Mouse (Mus musculus) bone marrow, adult 2 months (tissue): ENCODE results near the gene Tmem129. TPM values are rescaled to one million over a fixed set of nuclear protein-coding genes. Genes with fewer than 3 reads are reported as not detected.

Experiments used
- H3K27ac ChIP-seq: fragments of 200-500 bp; 2 replicates; pipeline ENCODE4 v1.5.1; 2012; ENCODE audit warnings: low read depth, mild to moderate bottlenecking, control low read depth, inconsistent platforms, low read length; ENCODE audit not compliant: control insufficient read depth, poor library complexity, insufficient read depth
- H3K4me1 ChIP-seq: fragments of 200-500 bp; 2 replicates; pipeline ENCODE4 v1.6.1; 2011; ENCODE audit warnings: low read length; ENCODE audit not compliant: control insufficient read depth, insufficient read depth
- H3K4me3 ChIP-seq: fragments of 200-500 bp; replicated peaks from 2 replicates; pipeline ENCODE3; 2011; ENCODE audit warnings: mild to moderate bottlenecking, low read depth, low read length, control low read depth; ENCODE audit not compliant: control insufficient read depth
- CTCF ChIP-seq: fragments of 200-500 bp; IDR thresholded peaks from 2 replicates; pipeline ENCODE4 v1.5.1; 2011; ENCODE audit warnings: low read length, control low read depth; ENCODE audit not compliant: control insufficient read depth, insufficient read depth
- POLR2A ChIP-seq: fragments of 200-500 bp; IDR thresholded peaks from 2 replicates; pipeline ENCODE4 v1.6.1; 2011; ENCODE audit warnings: low read depth, mild to moderate bottlenecking, control low read depth, low read length, borderline replicate concordance; ENCODE audit not compliant: control insufficient read depth
- WGBS: fragments of 180-500 bp; shearing (Covaris S2); methylation state at CpG from one replicate; pipeline ENCODE4 v1.1.7; 2018; 5-methylcytosine and 5-hydroxymethylcytosine counted together
- polyA plus RNA-seq: library from polyadenylated mRNA; stranded (reverse); fragments of >200 nt; gene quantifications from 2 replicates; pipeline ENCODE4 v1.2.4, GENCODE M21; 2011; ENCODE audit warnings: low replicate concordance; ENCODE audit not compliant: missing spikeins, insufficient read depth, insufficient read length

The Tmem129 gene
- polyA plus RNA-seq, 1 experiment, result 9.7 TPM

GRCm38 (mm10) chr5:33689852-33690645 lies 31.8 kb upstream of the Tmem129 start:
- no peak for TF ChIP-seq POLR2A
- no peak for TF ChIP-seq CTCF
- H3K4me3 ChIP-seq, result no peak overlapping the region
- 0 out of 2 replicates have a peak overlapping the region, but pooled peaks have one; percentile 4 for H3K27ac ChIP-seq
- no peaks in the 10 kb centered on the region for H3K4me1 ChIP-seq
- WGBS, result 83% methylated on average over 11 of the region's 11 CpGs

DNA sequence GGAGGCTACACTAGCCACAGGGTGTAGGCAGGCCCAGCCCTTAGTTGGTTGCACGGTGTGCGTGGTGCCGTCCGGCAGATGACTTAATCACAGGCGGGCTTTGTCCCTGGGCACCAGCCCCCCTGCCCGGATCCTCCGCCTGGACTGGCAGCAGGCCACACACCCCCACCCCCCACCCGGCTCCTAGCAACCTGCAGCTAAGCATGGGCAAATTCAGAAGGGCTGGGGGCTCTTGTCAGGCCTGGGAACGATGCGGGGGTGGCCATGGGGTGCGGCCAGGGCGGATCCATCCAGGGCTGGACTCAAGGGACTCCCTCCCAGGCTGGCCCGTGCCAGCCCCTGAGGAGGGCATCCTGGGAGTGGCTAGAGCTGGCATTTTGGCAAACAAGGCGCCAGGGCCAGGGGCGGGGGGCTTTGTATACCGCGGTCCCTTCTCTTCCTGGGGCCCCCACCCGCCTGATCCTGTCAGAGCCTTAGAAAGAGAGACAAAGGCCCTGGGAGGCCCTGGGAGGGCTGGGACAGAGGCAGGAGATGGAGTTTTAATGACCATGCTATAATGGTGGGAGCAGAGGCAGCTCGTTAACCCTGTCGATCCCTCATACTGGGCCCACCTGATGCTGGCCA lies 31.1 kb upstream of the Tmem129 start:
- WGBS, result 82% methylated on average over 20 of the region's 20 CpGs
- no peak for TF ChIP-seq POLR2A
- TF ChIP-seq CTCF, result no peak
- H3K4me3 ChIP-seq, result no peak overlapping the region
- H3K4me1 ChIP-seq, result no peaks in the 10 kb centered on the region
- H3K27ac ChIP-seq, result no peak overlapping the region

DNA sequence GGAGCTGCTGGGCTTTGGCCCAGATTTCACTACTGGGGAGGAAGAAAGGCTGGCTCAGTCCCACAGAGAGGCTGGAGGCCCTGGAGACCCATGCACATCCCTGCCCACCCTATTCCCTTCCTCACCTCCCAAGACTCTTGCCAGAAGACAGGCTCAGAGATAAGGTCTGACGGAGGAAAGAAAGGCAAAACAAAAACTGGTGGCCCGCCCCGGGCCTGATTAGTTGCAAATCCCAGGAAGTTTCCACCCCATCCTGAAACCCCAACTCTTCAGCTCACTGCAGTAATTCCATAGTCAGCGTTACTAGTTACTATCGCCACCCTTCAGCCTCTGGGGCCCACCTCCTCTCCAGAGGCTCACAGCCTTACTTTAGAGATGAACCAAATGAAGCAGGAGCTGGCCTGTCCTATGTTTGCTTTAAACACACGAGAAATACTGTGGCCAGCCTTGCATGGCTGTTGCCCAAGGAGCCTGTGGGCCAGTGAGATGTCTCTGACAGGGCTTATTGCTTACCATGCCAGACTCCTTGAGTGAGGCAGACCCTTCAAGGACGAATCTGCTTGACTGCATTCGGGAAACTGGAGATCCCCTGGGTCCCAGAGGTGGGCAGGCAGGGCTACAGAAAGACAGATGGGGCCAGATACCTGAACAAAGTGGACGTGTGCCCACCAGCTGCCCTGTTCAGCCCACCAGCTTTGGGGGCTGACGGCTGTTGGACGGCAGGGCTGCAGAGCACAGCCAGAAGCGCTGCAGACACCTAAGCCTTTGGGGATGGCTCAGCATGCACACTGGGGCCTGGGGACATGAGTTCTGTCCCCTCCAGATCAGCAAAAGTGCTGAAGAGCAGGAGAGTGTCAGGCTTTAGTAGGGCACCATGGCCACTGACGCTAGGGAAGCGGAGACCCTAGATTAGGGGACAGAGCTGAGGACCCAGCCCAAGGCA lies 30.3 kb upstream of the Tmem129 start:
- no peak overlapping the region for H3K4me3 ChIP-seq
- no peak overlapping the region for H3K27ac ChIP-seq
- TF ChIP-seq POLR2A, result no peak
- TF ChIP-seq CTCF, result no peak
- 80% methylated on average over 14 of the region's 14 CpGs for WGBS
- H3K4me1 ChIP-seq, result no peaks in the 10 kb centered on the region

GRCm38 (mm10) chr5:33687142-33687541 lies 28.9 kb upstream of the Tmem129 start:
- Histone ChIP-seq H3K4me1 (no peaks in the 10 kb centered on the region), H3K27ac (no peak overlapping the region), H3K4me3 (no peak overlapping the region)
- WGBS, result 76% methylated on average over 4 of the region's 4 CpGs
- TF ChIP-seq CTCF (no peak), POLR2A (no peak)

DNA sequence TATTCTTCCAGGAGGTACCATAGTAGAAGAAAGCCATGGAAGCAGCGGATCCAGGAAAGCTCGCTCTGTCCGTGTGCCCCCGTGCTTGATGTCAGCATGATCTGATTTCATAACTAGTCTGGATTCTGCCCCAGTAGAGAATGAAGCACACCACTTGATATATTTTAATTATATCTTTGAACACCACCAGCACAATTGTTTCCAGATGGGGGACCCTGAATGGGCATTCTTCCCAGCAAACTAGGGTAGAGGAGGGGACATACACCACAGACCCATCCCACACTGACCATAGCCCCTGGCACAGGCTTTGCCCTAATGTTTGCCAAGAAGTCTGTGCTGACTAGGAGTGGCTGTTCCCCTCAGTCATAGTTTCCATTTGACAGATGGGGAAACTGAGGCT lies 26.7 kb upstream of the Tmem129 start:
- WGBS, result 88% methylated on average over 4 of the region's 4 CpGs
- H3K4me1 ChIP-seq, result no peaks in the 10 kb centered on the region
- TF ChIP-seq CTCF (no peak), POLR2A (no peak)
- no peak overlapping the region for H3K27ac ChIP-seq
- no peak overlapping the region for H3K4me3 ChIP-seq

- no peak overlapping the region for H3K4me3 ChIP-seq
- no peak overlapping the region for H3K27ac ChIP-seq
- 40% methylated on average over 7 of the region's 7 CpGs for WGBS
- H3K4me1 ChIP-seq, result no peaks in the 10 kb centered on the region
- TF ChIP-seq POLR2A (no peak), CTCF (peak; percentile 15; the same call in 1 of the 2 replicates)
Measured at GRCm38 (mm10) chr5:33683897-33684652, 25.9 kb upstream of the Tmem129 start.

DNA sequence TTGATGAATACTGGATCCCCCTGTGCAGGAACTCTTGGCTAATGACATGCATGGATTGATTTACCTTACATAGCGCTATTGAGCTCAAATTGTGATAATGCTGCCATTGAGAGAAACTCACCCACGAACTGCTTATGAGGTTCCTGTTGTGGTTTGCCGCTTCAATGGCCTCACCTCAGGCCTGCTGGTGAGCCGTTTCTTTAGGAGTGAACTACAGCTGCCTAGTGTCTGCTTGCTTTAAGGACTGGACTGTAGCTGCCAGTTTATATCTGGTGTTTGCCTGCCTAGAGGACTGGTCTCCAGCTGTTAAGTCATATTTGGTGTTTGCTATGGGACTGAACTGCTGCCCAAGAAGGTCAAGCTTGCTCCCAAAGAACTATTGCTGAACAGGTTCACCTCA lies 24.7 kb upstream of the Tmem129 start:
- TF ChIP-seq CTCF (no peak), POLR2A (no peak)
- no peaks in the 10 kb centered on the region for H3K4me1 ChIP-seq

More for the DNA sequence above, 24.7 kb upstream of the Tmem129 start:
- WGBS, result 26% methylated on average over 4 of the region's 4 CpGs
- Histone ChIP-seq H3K4me3 (no peak overlapping the region), H3K27ac (no peak overlapping the region)
